13 mouse cellular contexts compared by ENCODE assay signal in the genomic region with DNA sequence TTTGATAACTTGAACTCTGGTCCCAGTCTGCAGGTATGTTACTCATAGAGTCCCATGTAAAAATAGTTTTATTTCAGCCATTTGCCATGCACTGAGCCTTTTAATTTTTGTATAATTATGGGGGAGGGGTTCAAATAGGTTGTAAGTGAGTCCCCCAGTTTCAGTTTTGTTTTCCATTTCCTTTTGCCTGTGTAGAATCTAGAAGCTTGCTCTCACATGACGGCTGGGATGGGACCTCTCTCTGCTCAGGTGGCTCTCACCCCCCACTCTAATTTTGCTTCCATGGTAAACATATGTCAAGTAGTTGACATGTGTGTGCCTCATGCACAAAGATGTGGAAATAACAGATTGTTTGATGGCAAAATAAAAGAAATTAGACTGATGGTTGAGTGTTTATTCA.
"Had no signal": no experiment of that assay in that cellular context is flagged by ENCODE, and none has a peak within 500 bp of the region (broad histone marks: within the 10 kb centered on the region; RNA-seq: fewer than 3 reads in every experiment).

No protein-coding gene starts in this region.

- H3K36me3 ChIP-seq: liver, embryonic 13.5 days; neural tube, embryonic 13.5 days; stomach, embryonic 15.5 days had no signal

- H3K9me3 ChIP-seq: liver, embryonic 13.5 days; neural tube, embryonic 13.5 days; stomach, embryonic 15.5 days had no signal

- H3K27ac ChIP-seq: liver, embryonic 13.5 days; neural tube, embryonic 13.5 days; stomach, embryonic 15.5 days had no signal

- H3K27me3 ChIP-seq: neural tube, embryonic 13.5 days; stomach, embryonic 15.5 days had no signal

- H3K4me3 ChIP-seq: liver, embryonic 13.5 days; neural tube, embryonic 13.5 days; stomach, embryonic 15.5 days had no signal

- DNase-seq: kidney, adult 18-20 months; kidney, adult 9 months; kidney, postnatal 14 days; kidney, postnatal 4 days; liver, embryonic 13.5 days; lung, adult 2 months; lung, postnatal 14 days; lung, postnatal 4 days; right cerebral cortex, postnatal 4 days; thymus, postnatal 36 days had no signal

- H3K9ac ChIP-seq: liver, embryonic 13.5 days; neural tube, embryonic 13.5 days; stomach, embryonic 15.5 days had no signal

- H3K4me1 ChIP-seq: liver, embryonic 13.5 days; neural tube, embryonic 13.5 days; stomach, embryonic 15.5 days had no signal

- H3K4me2 ChIP-seq: liver, embryonic 13.5 days; midbrain, embryonic 11.5 days; neural tube, embryonic 13.5 days; stomach, embryonic 15.5 days had no signal
